ENCODE assay signal across 19 mouse cellular contexts in genomic region chr16:5811654-5811992, GRCm38 (mm10).
A peak's percentile ranks its signal among the peaks of the same experiment; 100 is the strongest.
DNase-seq lines count a peak whose midpoint lies in the region; ATAC-seq and TF ChIP-seq lines count a peak whose summit lies in the region.
"Had no signal": no experiment of that assay in that cellular context is flagged by ENCODE, and none has a peak within 500 bp of the region (broad histone marks: within the 10 kb centered on the region; RNA-seq: fewer than 3 reads in every experiment).

No protein-coding gene starts in this region.

- H3K4me2 ChIP-seq in hindbrain, embryonic 15.5 days = no peak overlapping the region
- no peak overlapping the region for H3K4me2 ChIP-seq in hindbrain, embryonic 16.5 days (ENCODE audit: low read length)
- no peak overlapping the region for H3K4me2 ChIP-seq in forebrain, embryonic 16.5 days (ENCODE audit: low read length)
- H3K4me2 ChIP-seq: heart, embryonic 11.5 days; limb, embryonic 15.5 days; neural tube, embryonic 12.5 days; stomach, embryonic 15.5 days had no signal

- 24% methylated on average over 2 of the region's 2 CpGs for WGBS in hindbrain, embryonic 15.5 days
- WGBS in hindbrain, embryonic 16.5 days = 31% methylated on average over 2 of the region's 2 CpGs
- WGBS in forebrain, embryonic 16.5 days = 28% methylated on average over 2 of the region's 2 CpGs

- no peaks in the 10 kb centered on the region for H3K36me3 ChIP-seq in hindbrain, embryonic 15.5 days
- no peaks in the 10 kb centered on the region for H3K36me3 ChIP-seq in hindbrain, embryonic 16.5 days (ENCODE audit: control insufficient read depth, insufficient read depth, low read length)
- no peaks in the 10 kb centered on the region for H3K36me3 ChIP-seq in ES-Bruce4 (ENCODE audit: control insufficient read depth, insufficient read depth, low read length, poor library complexity, severe bottlenecking)
- no peaks in the 10 kb centered on the region for H3K36me3 ChIP-seq in forebrain, embryonic 16.5 days (ENCODE audit: control insufficient read depth, insufficient read depth)
- H3K36me3 ChIP-seq: limb, embryonic 15.5 days; neural tube, embryonic 12.5 days; stomach, embryonic 15.5 days had no signal

- no peak for TF ChIP-seq CTCF in ES-Bruce4 (IDR thresholded peaks at IDR 0.05; ENCODE audit: low read depth, low read length)
- TF ChIP-seq CTCF in gastrocnemius, adult 2 months (IDR thresholded peaks at IDR 0.05) = no peak

- intact Hi-C loops in gastrocnemius, adult 2 months (cut with DNase I) = no loop called here

- ATAC-seq in hindbrain, embryonic 15.5 days (ENCODE audit: low FRiP score, low read depth) = peak; percentile 64
- no peak; the same call in 1 of the 2 replicates for ATAC-seq in hindbrain, embryonic 16.5 days
- peak; percentile 87 for ATAC-seq in forebrain, embryonic 16.5 days
- ATAC-seq: inflammation-experienced regulatory T-cells, adult 6 months; lung, postnatal 0 days had no signal

- H3K4me1 ChIP-seq in hindbrain, embryonic 15.5 days (replicated peaks) = peaks cover 10% of the 10 kb centered on the region
- peaks cover 5% of the 10 kb centered on the region for H3K4me1 ChIP-seq in hindbrain, embryonic 16.5 days (ENCODE audit: control insufficient read depth, insufficient read depth, low read depth, low read length)
- H3K4me1 ChIP-seq in ES-Bruce4 (ENCODE audit: control insufficient read depth, insufficient read depth, low read length) = peaks cover 2% of the 10 kb centered on the region
- peaks cover 18% of the 10 kb centered on the region for H3K4me1 ChIP-seq in forebrain, embryonic 16.5 days (replicated peaks; ENCODE audit: control insufficient read depth, insufficient read depth, low read length)
- H3K4me1 ChIP-seq: limb, embryonic 15.5 days; neural tube, embryonic 12.5 days; stomach, embryonic 15.5 days had no signal

- H3K27ac ChIP-seq in hindbrain, embryonic 15.5 days (replicated peaks) = peak overlapping the region; percentile 32; the same call in 1 of the 2 replicates
- H3K27ac ChIP-seq in hindbrain, embryonic 16.5 days (ENCODE audit: low read depth, low read length) = no peak overlapping the region
- no peak overlapping the region for H3K27ac ChIP-seq in ES-Bruce4 (ENCODE audit: insufficient read depth, low read length)
- peak overlapping the region; percentile 45 for H3K27ac ChIP-seq in forebrain, embryonic 16.5 days (ENCODE audit: low read length)
- no peak overlapping the region for H3K27ac ChIP-seq in gastrocnemius, adult 2 months
- H3K27ac ChIP-seq: limb, embryonic 15.5 days; neural tube, embryonic 12.5 days; stomach, embryonic 15.5 days had no signal

- no peak for TF ChIP-seq POLR2A in ES-Bruce4 (IDR thresholded peaks at IDR 0.05; ENCODE audit: insufficient read depth, low read length)

- no peak overlapping the region for H3K4me3 ChIP-seq in hindbrain, embryonic 15.5 days
- H3K4me3 ChIP-seq in hindbrain, embryonic 16.5 days (ENCODE audit: low read length) = no peak overlapping the region
- H3K4me3 ChIP-seq in ES-Bruce4 (ENCODE audit: low read depth, low read length) = no peak overlapping the region
- H3K4me3 ChIP-seq in forebrain, embryonic 16.5 days (replicated peaks; ENCODE audit: low read length) = no peak overlapping the region
- no peak overlapping the region for H3K4me3 ChIP-seq in gastrocnemius, adult 2 months
- H3K4me3 ChIP-seq: limb, embryonic 15.5 days; neural tube, embryonic 12.5 days; stomach, embryonic 15.5 days had no signal

- H3K9me3 ChIP-seq in hindbrain, embryonic 15.5 days = no peaks in the 10 kb centered on the region
- H3K9me3 ChIP-seq in hindbrain, embryonic 16.5 days (ENCODE audit: control insufficient read depth, low read length) = no peaks in the 10 kb centered on the region
- H3K9me3 ChIP-seq in ES-Bruce4 (replicated peaks; ENCODE audit: control insufficient read depth, insufficient read depth, low read length, poor library complexity, severe bottlenecking) = no peaks in the 10 kb centered on the region
- H3K9me3 ChIP-seq in forebrain, embryonic 16.5 days (ENCODE audit: control insufficient read depth, low read length) = no peaks in the 10 kb centered on the region
- H3K9me3 ChIP-seq: limb, embryonic 15.5 days; neural tube, embryonic 12.5 days; stomach, embryonic 15.5 days had no signal

- DNase-seq in cerebellum, postnatal 10 days = peak; percentile 20 to 47
- DNase-seq in cerebellum, adult 8-10 months = no peak
- no peak for DNase-seq in frontal cortex, postnatal 36 days (ENCODE audit: low spot score in 2 of 2)
- no peak for DNase-seq in gastrocnemius, adult 2 months
- DNase-seq: embryo, embryonic 11 days; kidney, adult 2 months; kidney, postnatal 10 days; thymus, adult 18-20 months; thymus, postnatal 4 days had no signal

- H3K27me3 ChIP-seq in hindbrain, embryonic 15.5 days = no peaks in the 10 kb centered on the region
- H3K27me3 ChIP-seq in hindbrain, embryonic 16.5 days (replicated peaks; ENCODE audit: control insufficient read depth, insufficient read depth, low read length) = no peaks in the 10 kb centered on the region
- no peaks in the 10 kb centered on the region for H3K27me3 ChIP-seq in ES-Bruce4 (ENCODE audit: control insufficient read depth, insufficient read depth, low read length, poor library complexity, severe bottlenecking)
- no peaks in the 10 kb centered on the region for H3K27me3 ChIP-seq in forebrain, embryonic 16.5 days (replicated peaks; ENCODE audit: control insufficient read depth, insufficient read depth, low read length)
- H3K27me3 ChIP-seq: limb, embryonic 15.5 days; neural tube, embryonic 12.5 days; stomach, embryonic 15.5 days had no signal

- peak; percentile 24; the same call in 1 of the 2 replicates for TF ChIP-seq EP300 in ES-Bruce4 (IDR thresholded peaks at IDR 0.05; ENCODE audit: insufficient read depth, low read depth, low read length)

- no peak overlapping the region for H3K9ac ChIP-seq in hindbrain, embryonic 15.5 days
- H3K9ac ChIP-seq in hindbrain, embryonic 16.5 days (ENCODE audit: low read depth, low read length) = no peak overlapping the region
- no peak overlapping the region for H3K9ac ChIP-seq in ES-Bruce4 (ENCODE audit: low read depth, poor library complexity, severe bottlenecking)
- H3K9ac ChIP-seq in forebrain, embryonic 16.5 days (replicated peaks; ENCODE audit: low read depth, low read length) = no peak overlapping the region
- H3K9ac ChIP-seq: limb, embryonic 15.5 days; neural tube, embryonic 12.5 days; stomach, embryonic 15.5 days had no signal

Comparison
In these comparisons a context has a peak if more than half of its experiments do, and no peak if none do; other contexts are left out.
1. DNase-seq: peak in cerebellum, postnatal 10 days (2 of 2); none in cerebellum, adult 8-10 months (single experiment), frontal cortex, postnatal 36 days (0 of 2) and gastrocnemius, adult 2 months (single experiment).
2. H3K27ac ChIP-seq: peak in hindbrain, embryonic 15.5 days (single experiment) and forebrain, embryonic 16.5 days (single experiment); none in hindbrain, embryonic 16.5 days (single experiment), ES-Bruce4 (single experiment) and gastrocnemius, adult 2 months (single experiment).